Mouse (Mus musculus): ENCODE data around the gene Adgrg3.

Adgrg3 gene

DNA sequence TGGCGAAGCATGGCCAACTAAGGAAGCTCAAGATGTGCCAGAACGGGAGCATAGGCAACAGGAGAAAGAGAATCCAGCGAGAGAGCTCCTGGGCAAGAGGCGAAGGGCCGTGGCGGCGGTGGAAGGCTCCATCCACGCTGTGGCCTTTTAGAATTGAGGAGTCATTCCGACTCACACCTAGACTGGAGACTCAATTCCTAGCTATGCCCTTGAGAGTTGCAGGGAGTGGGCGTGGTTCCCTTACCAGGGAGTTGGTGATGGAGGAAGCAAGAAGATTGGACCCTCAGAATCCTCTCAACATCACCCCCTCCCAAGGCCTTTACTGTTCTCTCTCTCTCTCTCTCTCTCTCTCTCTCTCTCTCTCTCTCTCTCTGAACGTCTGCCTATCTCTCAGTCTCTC lies 64.2 kb downstream of the Adgrg3 start:
- DNase-seq (ENCODE audit: low read depth) = no peak

DNA sequence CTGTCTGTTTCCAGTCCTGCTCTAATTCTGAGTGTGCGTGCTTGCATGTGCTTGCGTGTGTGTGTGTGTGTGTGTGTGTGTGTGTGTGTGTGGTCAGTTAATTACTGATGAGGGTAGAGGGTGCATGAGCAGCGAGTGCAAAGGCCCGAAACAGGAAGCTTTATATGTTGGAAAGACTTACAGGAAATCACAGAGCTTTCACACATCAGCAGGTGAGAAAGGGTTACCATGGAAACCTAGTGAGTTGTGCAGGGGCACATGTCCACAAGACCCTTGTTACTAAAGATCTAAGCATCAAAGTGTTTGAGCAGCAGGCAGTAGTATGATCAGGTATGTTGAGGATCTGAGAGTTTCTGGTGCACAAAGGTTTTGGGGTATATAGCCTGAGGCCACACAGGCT lies 66.8 kb downstream of the Adgrg3 start:
- no peak for DNase-seq (ENCODE audit: low read depth)

DNA sequence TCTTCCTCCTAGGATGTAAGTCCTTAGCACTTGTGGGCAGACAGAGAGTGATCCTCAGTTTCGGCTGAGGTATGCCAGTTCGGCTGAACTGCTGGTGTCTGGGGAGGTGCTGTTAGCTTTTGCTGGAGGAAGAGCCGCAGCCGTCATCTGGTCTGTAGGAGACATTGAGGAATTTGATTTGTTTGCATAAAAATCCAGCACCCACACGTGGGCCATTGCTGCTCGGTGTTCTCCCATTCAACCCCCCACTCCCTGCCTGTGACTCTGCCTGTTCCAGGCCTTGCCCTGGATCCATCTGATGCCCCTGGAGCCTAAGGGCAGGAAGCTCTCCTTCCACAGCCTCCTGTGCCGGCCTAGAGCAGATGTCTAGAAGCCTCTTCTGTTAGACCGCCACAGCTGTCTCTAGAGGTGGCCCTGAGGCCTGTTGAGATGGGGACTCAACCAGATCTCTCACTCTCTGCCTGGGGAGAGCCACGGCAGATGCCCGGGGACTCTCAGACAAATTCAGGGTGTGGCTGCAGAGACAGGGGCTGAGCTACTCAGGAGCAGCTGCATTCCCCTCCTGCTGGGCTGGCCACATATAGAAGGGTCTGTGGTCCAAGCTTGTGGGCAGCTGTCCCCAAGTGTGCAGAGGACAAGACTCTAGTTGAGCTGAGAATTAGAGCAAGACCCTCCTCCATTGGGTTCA lies 67.4 kb downstream of the Adgrg3 start:
- DNase-seq (ENCODE audit: low read depth) = no peak

DNA sequence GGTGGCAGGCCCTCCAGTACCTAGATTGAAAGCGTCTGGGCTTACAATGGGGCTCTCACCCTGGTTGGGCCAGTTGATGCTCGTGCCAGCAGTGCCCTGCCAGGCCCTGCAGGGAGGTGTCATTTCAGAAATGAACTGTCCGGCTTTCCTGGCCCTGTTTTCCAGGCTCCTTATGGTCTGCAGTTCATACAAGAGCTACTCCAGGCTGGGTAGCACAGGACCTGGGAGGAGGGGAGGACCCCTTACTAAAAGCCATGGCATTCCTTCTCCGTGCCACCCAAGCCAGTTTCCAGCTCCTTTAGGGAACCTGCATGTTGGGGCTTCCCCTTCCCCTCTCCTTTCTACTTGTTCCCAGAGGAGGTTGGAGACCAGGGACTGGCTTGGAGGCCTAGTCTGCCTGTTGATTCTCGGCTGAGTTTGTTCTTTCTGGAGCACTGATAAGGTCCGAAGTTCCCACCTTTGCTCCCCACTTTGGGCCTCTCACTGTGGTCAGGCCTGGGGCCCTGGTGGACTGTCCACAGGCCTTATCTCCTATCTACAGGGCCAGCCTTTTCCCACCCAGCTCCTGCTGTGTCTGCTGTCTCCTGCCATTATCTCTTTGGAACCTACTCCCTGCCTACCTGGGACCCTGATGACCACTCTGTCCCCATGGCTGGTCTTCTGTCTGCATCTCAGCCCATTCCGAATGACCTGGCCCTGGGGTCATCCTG lies 68.1 kb downstream of the Adgrg3 start:
- DNase-seq (ENCODE audit: low read depth) = no peak

DNA sequence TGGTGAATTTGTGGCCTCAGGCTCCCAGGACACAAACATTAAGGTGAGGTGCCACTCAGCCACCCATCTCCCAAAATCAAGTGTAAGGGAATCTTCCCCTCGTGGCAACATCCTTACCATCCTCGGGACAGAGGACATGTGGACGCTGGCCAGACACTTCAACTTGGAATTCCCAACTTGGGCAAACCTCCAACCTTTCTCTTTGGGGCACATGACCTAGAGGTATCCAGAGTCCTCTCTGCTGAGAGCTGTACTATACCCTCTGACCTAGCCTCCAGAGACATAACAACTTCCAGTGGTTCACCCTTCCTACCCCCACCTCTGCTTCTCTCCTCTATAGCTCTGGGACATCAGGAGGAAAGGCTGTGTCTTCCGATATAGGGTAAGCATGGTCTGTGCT lies 76.1 kb downstream of the Adgrg3 start:
- DNase-seq (ENCODE audit: low read depth) = no peak

Measured in fibroblast of lung, adult 2 months (primary cell).